Mouse (Mus musculus) left cerebral cortex, postnatal 14 days (tissue): ENCODE data around the gene Bgn. TPM values are rescaled to one million over a fixed set of nuclear protein-coding genes. Genes with fewer than 3 reads are reported as not detected.

Experiments used
- total RNA-seq, 2 experiments: library from RNA; stranded (reverse); gene quantifications; 2 replicates each; pipeline ENCODE4 v1.2.3; 2021

The Bgn gene
- total RNA-seq, 2 experiments from 2014 or later, result 27.0 to 29.0 TPM

Other genes with a start within 250 kb of the Bgn start
- not detected for gene Xlr4c, start 240.5 kb upstream of the Bgn start, total RNA-seq
- gene Xlr3c, start 218.2 kb upstream of the Bgn start, total RNA-seq, result not detected
- gene Xlr5a, start 190.6 kb upstream of the Bgn start, total RNA-seq, result not detected
- gene Xlr5c, start 190.6 kb upstream of the Bgn start, total RNA-seq, result not detected
- not detected for gene Gm45015, start 146.8 kb upstream of the Bgn start, total RNA-seq
- gene Zfp275, start 141.0 kb upstream of the Bgn start, total RNA-seq, result 10 to 100 TPM; 16.2 to 17.9 TPM
- under 1 TPM; 0.15 TPM for gene Gm18336, start 84.9 kb upstream of the Bgn start, total RNA-seq
- gene Zfp92, start 72.5 kb upstream of the Bgn start, total RNA-seq, result 1 to 10 TPM; 1.5 to 2.1 TPM
- gene Trex2, start 48.3 kb upstream of the Bgn start, total RNA-seq, result not detected
- gene Haus7, start 24.6 kb upstream of the Bgn start, total RNA-seq, result 1 to 10 TPM; 8.6 TPM
- 10 to 100 TPM; 77.4 to 83.1 TPM for gene Atp2b3, start 19.5 kb downstream of the Bgn start, total RNA-seq
- under 1 TPM; 0.79 to 0.82 TPM for gene Dusp9, start 155.8 kb downstream of the Bgn start, total RNA-seq
- gene Pnck, start 176.5 kb downstream of the Bgn start, total RNA-seq, result 100 to 1,000 TPM; 145 to 153 TPM
- 10 to 100 TPM; 85.8 to 86.1 TPM for gene Slc6a8, start 189.5 kb downstream of the Bgn start, total RNA-seq
- 10 to 100 TPM; 69.5 to 78.3 TPM for gene Bcap31, start 232.6 kb downstream of the Bgn start, total RNA-seq
- gene Abcd1, start 233.0 kb downstream of the Bgn start, total RNA-seq, result 10 to 100 TPM; 14.8 to 14.9 TPM